ENCODE assay signal across 11 mouse cellular contexts in genomic region chr7:109525740-109526663, GRCm38 (mm10). TPM values are rescaled to one million over a fixed set of nuclear protein-coding genes. Genes with fewer than 3 reads are reported as not detected.
DNase-seq lines count a peak whose midpoint lies in the region; ATAC-seq and TF ChIP-seq lines count a peak whose summit lies in the region.
"Had no signal": no experiment of that assay in that cellular context is flagged by ENCODE, and none has a peak within 500 bp of the region (broad histone marks: within the 10 kb centered on the region; RNA-seq: fewer than 3 reads in every experiment).

No protein-coding gene starts in this region.

- no peak for DNase-seq in hindbrain, postnatal 0 days (ENCODE audit: low spot score)
- peak; percentile 47 for DNase-seq in MEL (ENCODE audit: low read depth, low spot score)
- DNase-seq in gastrocnemius, postnatal 36 days: no peak
- DNase-seq: cerebellum, postnatal 25 days; layer of hippocampus, adult 9-11 months; lung, postnatal 36 days had no signal

- 0 out of 2 replicates have a peak overlapping the region, but pooled peaks have one; percentile 23 for H3K27ac ChIP-seq in hindbrain, embryonic 12.5 days
- no peak overlapping the region for H3K27ac ChIP-seq in hindbrain, postnatal 0 days
- H3K27ac ChIP-seq in MEL (ENCODE audit: control insufficient read depth, low read depth, low read length): no peak overlapping the region
- H3K27ac ChIP-seq in embryonic facial prominence, embryonic 15.5 days (replicated peaks): peak overlapping the region; percentile 77; the same call in 1 of the 2 replicates
- H3K27ac ChIP-seq in limb, embryonic 13.5 days: peak overlapping the region; percentile 58
- no peak overlapping the region for H3K27ac ChIP-seq in forebrain, embryonic 13.5 days

- H3K36me3 ChIP-seq in hindbrain, embryonic 12.5 days: peaks cover 68% of the 10 kb centered on the region
- peaks cover 49% of the 10 kb centered on the region for H3K36me3 ChIP-seq in hindbrain, postnatal 0 days (ENCODE audit: insufficient read depth, low read length)
- H3K36me3 ChIP-seq in MEL (ENCODE audit: control insufficient read depth in 1 of 2, insufficient read depth in 2 of 2, low read length in 2 of 2): peaks cover 11 to 17% of the 10 kb centered on the region in 2 experiments
- peaks cover 75% of the 10 kb centered on the region for H3K36me3 ChIP-seq in embryonic facial prominence, embryonic 15.5 days
- H3K36me3 ChIP-seq in limb, embryonic 13.5 days: peaks cover 90% of the 10 kb centered on the region
- peaks cover 56% of the 10 kb centered on the region for H3K36me3 ChIP-seq in forebrain, embryonic 13.5 days (ENCODE audit: poor library complexity, severe bottlenecking)

- H3K4me2 ChIP-seq in hindbrain, embryonic 12.5 days (replicated peaks): no peak overlapping the region
- no peak overlapping the region for H3K4me2 ChIP-seq in hindbrain, postnatal 0 days (ENCODE audit: low read depth, low read length)
- H3K4me2 ChIP-seq in embryonic facial prominence, embryonic 15.5 days (replicated peaks): no peak overlapping the region
- no peak overlapping the region for H3K4me2 ChIP-seq in limb, embryonic 13.5 days (replicated peaks)
- H3K4me2 ChIP-seq in forebrain, embryonic 13.5 days: no peak overlapping the region

- peaks cover 3% of the 10 kb centered on the region; the same call in 1 of the 2 replicates for H3K4me1 ChIP-seq in hindbrain, embryonic 12.5 days
- no peaks in the 10 kb centered on the region; the same call in 1 of the 2 replicates for H3K4me1 ChIP-seq in hindbrain, postnatal 0 days (ENCODE audit: insufficient read depth, low read length)
- H3K4me1 ChIP-seq in MEL (ENCODE audit: control insufficient read depth in 1 of 2, insufficient read depth in 2 of 2, low read length in 2 of 2): peaks cover 0 to 7% of the 10 kb centered on the region in 2 experiments; a peak in 1 of 4 replicates
- peaks cover 32% of the 10 kb centered on the region for H3K4me1 ChIP-seq in embryonic facial prominence, embryonic 15.5 days
- peaks cover 11% of the 10 kb centered on the region for H3K4me1 ChIP-seq in limb, embryonic 13.5 days
- peaks cover 9% of the 10 kb centered on the region for H3K4me1 ChIP-seq in forebrain, embryonic 13.5 days

- no peak; a peak in 1 of 4 replicates for TF ChIP-seq POLR2A in MEL (IDR thresholded peaks at IDR 0.05; ENCODE audit: control insufficient read depth in 1 of 2, insufficient read depth in 1 of 2, low read depth in 1 of 2, low read length in 2 of 2, poor library complexity in 1 of 2)

- ATAC-seq in hindbrain, embryonic 12.5 days (ENCODE audit: low FRiP score): no peak
- no peak for ATAC-seq in hindbrain, postnatal 0 days
- no peak for ATAC-seq in embryonic facial prominence, embryonic 15.5 days (ENCODE audit: insufficient number of reproducible peaks, low FRiP score, low TSS enrichment, low read depth)
- no peak for ATAC-seq in limb, embryonic 13.5 days (ENCODE audit: low FRiP score, low read depth)
- ATAC-seq in forebrain, embryonic 13.5 days: no peak

- H3K9ac ChIP-seq in hindbrain, embryonic 12.5 days: no peak overlapping the region
- H3K9ac ChIP-seq in hindbrain, postnatal 0 days (replicated peaks; ENCODE audit: low read length): no peak overlapping the region
- no peak overlapping the region for H3K9ac ChIP-seq in MEL (ENCODE audit: control insufficient read depth, low read depth, low read length, poor library complexity, severe bottlenecking)
- no peak overlapping the region for H3K9ac ChIP-seq in embryonic facial prominence, embryonic 15.5 days
- no peak overlapping the region for H3K9ac ChIP-seq in limb, embryonic 13.5 days
- H3K9ac ChIP-seq in forebrain, embryonic 13.5 days: no peak overlapping the region

- no peak for TF ChIP-seq RAD21 in MEL (IDR thresholded peaks at IDR 0.05; ENCODE audit: low read depth, low read length)

- no peak for TF ChIP-seq EP300 in MEL (IDR thresholded peaks at IDR 0.05; ENCODE audit: low read depth in 1 of 2, low read length in 2 of 2)

- H3K27me3 ChIP-seq in hindbrain, embryonic 12.5 days: no peaks in the 10 kb centered on the region
- no peaks in the 10 kb centered on the region for H3K27me3 ChIP-seq in hindbrain, postnatal 0 days (ENCODE audit: insufficient read depth, low read length)
- H3K27me3 ChIP-seq in MEL (ENCODE audit: control insufficient read depth in 1 of 2, insufficient read depth in 2 of 2, low read length in 2 of 2): no peaks in the 10 kb centered on the region
- H3K27me3 ChIP-seq in embryonic facial prominence, embryonic 15.5 days: no peaks in the 10 kb centered on the region
- no peaks in the 10 kb centered on the region for H3K27me3 ChIP-seq in limb, embryonic 13.5 days
- no peaks in the 10 kb centered on the region for H3K27me3 ChIP-seq in forebrain, embryonic 13.5 days

- TF ChIP-seq CTCF in hindbrain, postnatal 0 days (IDR thresholded peaks at IDR 0.05; ENCODE audit: low read depth): no peak
- no peak for TF ChIP-seq CTCF in MEL (IDR thresholded peaks at IDR 0.05 in 2 of 3, conservative IDR thresholded peaks at IDR 0.05 in 1 of 3; ENCODE audit: control insufficient read depth in 1 of 3, insufficient read depth in 1 of 3, low read depth in 2 of 3, low read length in 3 of 3, poor library complexity in 1 of 3, severe bottlenecking in 1 of 3)

- H3K79me2 ChIP-seq in MEL (ENCODE audit: control insufficient read depth, insufficient read depth, low read length, poor library complexity): peaks cover 14% of the 10 kb centered on the region

- intact Hi-C loops in gastrocnemius, postnatal 36 days (cut with DNase I): no loop called here

- WGBS in hindbrain, embryonic 12.5 days: 77% methylated on average over 16 of the region's 16 CpGs
- WGBS in hindbrain, postnatal 0 days: 70% methylated on average over 16 of the region's 16 CpGs
- WGBS in embryonic facial prominence, embryonic 15.5 days: 73% methylated on average over 16 of the region's 16 CpGs
- 61% methylated on average over 16 of the region's 16 CpGs for WGBS in limb, embryonic 13.5 days
- 81% methylated on average over 16 of the region's 16 CpGs for WGBS in forebrain, embryonic 13.5 days

- H3K4me3 ChIP-seq in hindbrain, embryonic 12.5 days: no peak overlapping the region
- H3K4me3 ChIP-seq in hindbrain, postnatal 0 days (ENCODE audit: low read length): no peak overlapping the region
- H3K4me3 ChIP-seq in MEL (ENCODE audit: control insufficient read depth in 1 of 2, insufficient read depth in 1 of 2, low read depth in 2 of 2, low read length in 2 of 2): no peak overlapping the region
- H3K4me3 ChIP-seq in embryonic facial prominence, embryonic 15.5 days (replicated peaks): no peak overlapping the region
- no peak overlapping the region for H3K4me3 ChIP-seq in limb, embryonic 13.5 days
- no peak overlapping the region for H3K4me3 ChIP-seq in forebrain, embryonic 13.5 days

- no peaks in the 10 kb centered on the region for H3K9me3 ChIP-seq in hindbrain, embryonic 12.5 days (replicated peaks)
- no peaks in the 10 kb centered on the region for H3K9me3 ChIP-seq in hindbrain, postnatal 0 days (ENCODE audit: low read length)
- no peaks in the 10 kb centered on the region for H3K9me3 ChIP-seq in MEL (replicated peaks; ENCODE audit: insufficient read depth, low read length)
- no peaks in the 10 kb centered on the region for H3K9me3 ChIP-seq in embryonic facial prominence, embryonic 15.5 days (replicated peaks)
- H3K9me3 ChIP-seq in limb, embryonic 13.5 days: no peaks in the 10 kb centered on the region
- H3K9me3 ChIP-seq in forebrain, embryonic 13.5 days (replicated peaks): no peaks in the 10 kb centered on the region
- H3K9me3 ChIP-seq: G1E had no signal

TF ChIP-seq in MEL, 35 proteins besides CTCF, POLR2A, EP300 and RAD21:
- TF ChIP-seq POLR2AphosphoS5 (IDR thresholded peaks at IDR 0.05; ENCODE audit: borderline replicate concordance, low read depth, low read length): peak; percentile 9; the same call in 1 of the 2 replicates
- TF ChIP-seq KAT2A (conservative IDR thresholded peaks at IDR 0.05; ENCODE audit: low read depth, low read length): no peak
- no peak for TF ChIP-seq MAFK (IDR thresholded peaks at IDR 0.05; ENCODE audit: borderline replicate concordance, low read depth, low read length)
- TF ChIP-seq SMC3 (IDR thresholded peaks at IDR 0.05; ENCODE audit: low read depth, low read length): 0 out of 2 replicates have a peak, but pooled peaks have one; percentile 5

RNA-seq across cellular contexts. Expression of gene Rpl27a, which starts 7.1 kb away (rescaled TPM):
- 86.2 and 98.4 TPM in 2 replicates for polyA plus RNA-seq in hindbrain, embryonic 12.5 days (2016; fragmentation: Nextera tagmentation; extraction: Ambion mirVana)
- 337 and 346 TPM in 2 replicates for total RNA-seq in hindbrain, postnatal 0 days (2014; rRNA removed)
- polyA plus RNA-seq in hindbrain, postnatal 0 days (2015; fragmentation: Nextera tagmentation; extraction: Ambion mirVana): 100 and 104 TPM in 2 replicates
- 1,139 and 1,252 TPM in 2 replicates for total RNA-seq in MEL (2012; rRNA removed)
- 100 to 1,000 TPM in 1 of 2 experiments, not detected in 1; 221 TPM for polyA plus RNA-seq in MEL (2012; ENCODE audit: insufficient read depth in 1 of 2, insufficient read length in 2 of 2, low read depth in 1 of 2, low replicate concordance in 2 of 2, missing spikeins in 1 of 2)
- 140 and 145 TPM in 2 replicates for polyA plus RNA-seq in embryonic facial prominence, embryonic 15.5 days (2015; fragmentation: Nextera tagmentation; extraction: Ambion mirVana)
- polyA plus RNA-seq in limb, embryonic 13.5 days (2015; fragmentation: Nextera tagmentation; extraction: Ambion mirVana): 141 and 145 TPM in 2 replicates
- total RNA-seq in gastrocnemius, postnatal 36 days (2021): 10 to 100 TPM; 63.3 to 79.1 TPM
- 106 TPM in 2 replicates for polyA plus RNA-seq in forebrain, embryonic 13.5 days (2015; fragmentation: Nextera tagmentation; extraction: Ambion mirVana)

RNA-seq across cellular contexts. Expression of gene Trim66, which starts 18.1 kb away (rescaled TPM):
- 0.08 and 0.12 TPM in 2 replicates for polyA plus RNA-seq in hindbrain, embryonic 12.5 days (2016; fragmentation: Nextera tagmentation; extraction: Ambion mirVana)
- 2.9 and 4.5 TPM in 2 replicates for total RNA-seq in hindbrain, postnatal 0 days (2014; rRNA removed)
- polyA plus RNA-seq in hindbrain, postnatal 0 days (2015; fragmentation: Nextera tagmentation; extraction: Ambion mirVana): 0.61 and 0.73 TPM in 2 replicates
- not detected in 2 replicates for total RNA-seq in MEL (2012; rRNA removed)
- under 1 TPM in 1 of 2 experiments, not detected in 1; 0.01 TPM for polyA plus RNA-seq in MEL (2012; ENCODE audit: insufficient read depth in 1 of 2, insufficient read length in 2 of 2, low read depth in 1 of 2, low replicate concordance in 2 of 2, missing spikeins in 1 of 2)
- polyA plus RNA-seq in embryonic facial prominence, embryonic 15.5 days (2015; fragmentation: Nextera tagmentation; extraction: Ambion mirVana): 3.9 and 5.6 TPM in 2 replicates
- polyA plus RNA-seq in limb, embryonic 13.5 days (2015; fragmentation: Nextera tagmentation; extraction: Ambion mirVana): 0.04 and 0.05 TPM in 2 replicates
- total RNA-seq in gastrocnemius, postnatal 36 days (2021): under 1 TPM; 0.07 to 0.18 TPM
- polyA plus RNA-seq in forebrain, embryonic 13.5 days (2015; fragmentation: Nextera tagmentation; extraction: Ambion mirVana): 0.34 and 0.46 TPM in 2 replicates

Comparison
In these comparisons a context has a peak if more than half of its experiments do, and no peak if none do; other contexts are left out.
1. H3K27ac ChIP-seq: peak in hindbrain, embryonic 12.5 days (single experiment), embryonic facial prominence, embryonic 15.5 days (single experiment) and limb, embryonic 13.5 days (single experiment); none in hindbrain, postnatal 0 days (single experiment), MEL (single experiment) and forebrain, embryonic 13.5 days (single experiment).